Comparison of ENCODE assay signal across 7 mouse cellular contexts in the genomic region with DNA sequence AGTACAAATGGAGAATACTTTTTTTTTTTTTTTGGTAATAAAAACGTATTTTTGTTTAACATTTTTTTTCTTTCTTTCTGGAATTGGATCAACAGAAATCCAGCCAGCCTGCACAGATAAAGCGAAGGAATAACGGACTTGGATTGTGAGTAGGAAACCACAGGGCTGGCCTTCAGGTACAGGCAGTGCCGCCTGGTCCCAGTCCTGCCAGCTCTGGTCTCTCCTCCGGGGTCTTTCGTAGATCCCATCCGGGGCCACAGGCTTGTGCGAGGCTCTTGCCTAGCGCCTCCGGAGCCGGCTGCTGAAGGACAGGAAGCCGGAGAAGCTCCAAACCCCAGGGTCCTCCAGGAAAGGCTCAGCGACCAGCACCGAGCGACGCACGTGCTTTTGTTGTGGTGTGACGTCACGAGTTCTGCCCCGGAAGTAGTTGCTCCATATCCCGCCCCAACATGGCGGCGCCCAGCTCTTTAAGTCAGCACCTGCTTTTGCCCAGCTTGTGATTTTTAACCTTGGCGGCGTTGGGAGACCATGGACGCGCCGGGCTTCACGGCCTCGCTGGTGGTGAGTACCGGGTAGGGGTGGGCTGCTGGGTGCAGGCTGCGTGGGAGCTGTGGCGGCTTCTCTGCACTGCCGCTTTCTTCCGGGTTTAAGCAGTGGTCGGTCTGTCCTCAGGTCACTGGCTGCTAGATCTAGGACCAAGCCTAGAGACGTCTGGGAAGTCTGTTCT. TPM values are rescaled to one million over a fixed set of nuclear protein-coding genes. Genes with fewer than 3 reads are reported as not detected.
A peak's percentile ranks its signal among the peaks of the same experiment; 100 is the strongest.
DNase-seq lines count a peak whose midpoint lies in the region; ATAC-seq lines count a peak whose summit lies in the region.

TSS of gene Slc25a26 (plus strand) at position 435 of the 727 bp plus-strand sequence.

- H3K4me3 ChIP-seq in embryonic facial prominence, embryonic 11.5 days (ENCODE audit: low read depth, low read length) = peak within 1 kb of the TSS; percentile 87
- peak within 1 kb of the TSS; percentile 80 for H3K4me3 ChIP-seq in limb, embryonic 11.5 days (ENCODE audit: low read depth, low read length)
- peak within 1 kb of the TSS; percentile 71 for H3K4me3 ChIP-seq in midbrain, embryonic 14.5 days (replicated peaks; ENCODE audit: low read depth, low read length)

- peak within 1 kb of the TSS; percentile 79 for H3K4me2 ChIP-seq in embryonic facial prominence, embryonic 11.5 days (ENCODE audit: low read depth, low read length)
- H3K4me2 ChIP-seq in limb, embryonic 11.5 days (ENCODE audit: low read depth, severe bottlenecking) = peak within 1 kb of the TSS; percentile 84
- H3K4me2 ChIP-seq in midbrain, embryonic 14.5 days (ENCODE audit: low read length) = peak within 1 kb of the TSS; percentile 74

- peak; percentile 95 for ATAC-seq in embryonic facial prominence, embryonic 11.5 days (replicated peaks; ENCODE audit: insufficient number of reproducible peaks, low FRiP score, low TSS enrichment, low read depth)
- ATAC-seq in limb, embryonic 11.5 days (ENCODE audit: insufficient number of reproducible peaks, low FRiP score, low TSS enrichment, low read depth) = peak; percentile 96
- peak; percentile 97 for ATAC-seq in midbrain, embryonic 14.5 days (ENCODE audit: low FRiP score, low TSS enrichment)

- DNase-seq in adrenal gland, postnatal 14 days = peak; percentile 92
- peak; percentile 94 for DNase-seq in embryonic facial prominence, embryonic 11.5 days (ENCODE audit: low spot score)
- peak; percentile 98 for DNase-seq in heart, adult 11 months
- peak; percentile 93 for DNase-seq in kidney, adult 18-20 months
- peak; percentile 93 for DNase-seq in limb, embryonic 11.5 days (ENCODE audit: low spot score)
- peak; percentile 97 for DNase-seq in midbrain, embryonic 14.5 days
- peak; percentile 72 to 85 for DNase-seq in spleen, adult 18-20 months

- H3K27me3 ChIP-seq in embryonic facial prominence, embryonic 11.5 days (ENCODE audit: control insufficient read depth, insufficient read depth, low read length) = no peaks in the 10 kb centered on the region
- H3K27me3 ChIP-seq in limb, embryonic 11.5 days (ENCODE audit: control insufficient read depth, insufficient read depth, low read length) = no peaks in the 10 kb centered on the region
- no peaks in the 10 kb centered on the region for H3K27me3 ChIP-seq in midbrain, embryonic 14.5 days (ENCODE audit: control insufficient read depth, insufficient read depth, low read length)

- WGBS in embryonic facial prominence, embryonic 11.5 days = under 1% methylated on average over 37 of the region's 37 CpGs
- WGBS in limb, embryonic 11.5 days = under 1% methylated on average over 37 of the region's 37 CpGs
- WGBS in midbrain, embryonic 14.5 days = under 1% methylated on average over 37 of the region's 37 CpGs

- H3K27ac ChIP-seq in embryonic facial prominence, embryonic 11.5 days (replicated peaks; ENCODE audit: low read depth, low read length) = no peak within 1 kb of the TSS
- H3K27ac ChIP-seq in limb, embryonic 11.5 days (replicated peaks; ENCODE audit: low read depth, low read length) = no peak within 1 kb of the TSS
- H3K27ac ChIP-seq in midbrain, embryonic 14.5 days (replicated peaks; ENCODE audit: low read depth, low read length) = peak within 1 kb of the TSS; percentile 58; the same call in 1 of the 2 replicates

- no peaks in the 10 kb centered on the region for H3K4me1 ChIP-seq in embryonic facial prominence, embryonic 11.5 days (ENCODE audit: control insufficient read depth, insufficient read depth, low read length)
- H3K4me1 ChIP-seq in limb, embryonic 11.5 days (ENCODE audit: control insufficient read depth, insufficient read depth, low read length) = no peaks in the 10 kb centered on the region
- peaks cover 9% of the 10 kb centered on the region; the same call in 1 of the 2 replicates for H3K4me1 ChIP-seq in midbrain, embryonic 14.5 days (ENCODE audit: control insufficient read depth, insufficient read depth, low read length)

- peak within 1 kb of the TSS; percentile 74 for H3K9ac ChIP-seq in embryonic facial prominence, embryonic 11.5 days (replicated peaks; ENCODE audit: low read length)
- H3K9ac ChIP-seq in limb, embryonic 11.5 days (ENCODE audit: low read length) = peak within 1 kb of the TSS; percentile 64
- H3K9ac ChIP-seq in midbrain, embryonic 14.5 days (replicated peaks; ENCODE audit: low read length) = peak within 1 kb of the TSS; percentile 45; the same call in 1 of the 2 replicates

- H3K9me3 ChIP-seq in embryonic facial prominence, embryonic 11.5 days (replicated peaks; ENCODE audit: control insufficient read depth, low read length) = no peaks in the 10 kb centered on the region
- no peaks in the 10 kb centered on the region for H3K9me3 ChIP-seq in limb, embryonic 11.5 days (ENCODE audit: control insufficient read depth, low read length)
- H3K9me3 ChIP-seq in midbrain, embryonic 14.5 days (ENCODE audit: control insufficient read depth, low read length) = no peaks in the 10 kb centered on the region

- H3K36me3 ChIP-seq in embryonic facial prominence, embryonic 11.5 days (replicated peaks; ENCODE audit: control insufficient read depth, insufficient read depth, low read depth, low read length) = no peaks in the 10 kb centered on the region
- H3K36me3 ChIP-seq in limb, embryonic 11.5 days (ENCODE audit: control insufficient read depth, insufficient read depth, low read length) = no peaks in the 10 kb centered on the region
- no peaks in the 10 kb centered on the region for H3K36me3 ChIP-seq in midbrain, embryonic 14.5 days (ENCODE audit: control insufficient read depth, insufficient read depth, low read length)

RNA-seq across cellular contexts. Expression of gene Slc25a26, which starts in this region (rescaled TPM):
- total RNA-seq in adrenal gland, postnatal 14 days (2021) = 14.8 and 15.7 TPM in 2 replicates
- polyA plus RNA-seq in embryonic facial prominence, embryonic 11.5 days (2014; fragmentation: Nextera tagmentation; extraction: Ambion mirVana) = 6.0 and 7.8 TPM in 2 replicates
- polyA plus RNA-seq in limb, embryonic 11.5 days (2014; fragmentation: Nextera tagmentation; extraction: Ambion mirVana) = 6.5 and 7.5 TPM in 2 replicates
- polyA plus RNA-seq in midbrain, embryonic 14.5 days (2014; fragmentation: Nextera tagmentation; extraction: Ambion mirVana) = 7.7 and 7.8 TPM in 2 replicates
